Mouse (Mus musculus) lung, postnatal 0 days (tissue): ENCODE data around the gene Ciz1. TPM values are rescaled to one million over a fixed set of nuclear protein-coding genes. Genes with fewer than 3 reads are reported as not detected.

Experiments
- ATAC-seq: fragments of 200-750 bp; cut with Nextera tagmentation; 2 replicates; pipeline ENCODE4 v1.8.0; 2017; ENCODE audit warnings: moderate library complexity
- DNase-seq: peaks from one replicate; pipeline ENCODE4 v3.0.0-alpha.2; 2016; ENCODE audit warnings: low spot score
- H3K27ac ChIP-seq: fragments of 300-500 bp; sonication (generic); 2 replicates; pipeline ENCODE4 v1.5.1; 2014; ENCODE audit warnings: antibody characterized with exemption, mild to moderate bottlenecking, low read length, mixed read lengths
- H3K27me3 ChIP-seq: fragments of 300-500 bp; sonication (generic); replicated peaks from 2 replicates; pipeline ENCODE4 v1.6.1; 2014; ENCODE audit warnings: low read length, mixed read lengths; ENCODE audit not compliant: insufficient read depth
- H3K36me3 ChIP-seq: fragments of 300-500 bp; sonication (generic); 2 replicates; pipeline ENCODE4 v1.6.1; 2014; ENCODE audit warnings: low read length, mixed read lengths; ENCODE audit not compliant: insufficient read depth
- H3K4me1 ChIP-seq: fragments of 300-500 bp; sonication (generic); 2 replicates; pipeline ENCODE4 v1.6.1; 2014; ENCODE audit warnings: antibody characterized with exemption, low read depth, low read length, mixed read lengths; ENCODE audit not compliant: insufficient read depth
- H3K4me2 ChIP-seq: fragments of 300-500 bp; sonication (generic); replicated peaks from 2 replicates; pipeline ENCODE4 v1.6.1; 2014; ENCODE audit warnings: low read depth, mild to moderate bottlenecking, low read length, moderate library complexity, mixed read lengths
- H3K4me3 ChIP-seq: fragments of 300-500 bp; sonication (generic); 2 replicates; pipeline ENCODE4 v1.5.1; 2014; ENCODE audit warnings: low read depth, low read length
- H3K9ac ChIP-seq: fragments of 300-500 bp; sonication (generic); replicated peaks from 2 replicates; pipeline ENCODE4 v1.6.1; 2014; ENCODE audit warnings: low read depth, mild to moderate bottlenecking
- H3K9me3 ChIP-seq: fragments of 300-500 bp; sonication (generic); 2 replicates; pipeline ENCODE4 v1.6.1; 2016; ENCODE audit warnings: low read length, mixed read lengths
- CTCF ChIP-seq: IDR thresholded peaks from 2 replicates; pipeline ENCODE4 v1.5.1; 2016; ENCODE audit warnings: antibody characterized with exemption, mild to moderate bottlenecking
- EP300 ChIP-seq: IDR thresholded peaks from 2 replicates; pipeline ENCODE4 v1.6.1; 2016; ENCODE audit warnings: antibody characterized with exemption, mild to moderate bottlenecking, control low read depth
- WGBS: fragments of 180-500 bp; shearing (Covaris S2); extraction: QIAGEN DNeasy Blood & Tissue Kit; methylation state at CpG from one replicate; pipeline ENCODE4 v1.1.7; 2014; 5-methylcytosine and 5-hydroxymethylcytosine counted together
- polyA plus RNA-seq: library from polyadenylated mRNA; unstranded; fragments of >200 nt; fragmentation: Nextera tagmentation; extraction: Ambion mirVana; gene quantifications from 2 replicates; pipeline ENCODE4 v1.2.1, GENCODE M21; 2015

Gene Ciz1
- polyA plus RNA-seq, 1 experiment from 2014 or later, result 20.1 TPM

- Histone ChIP-seq H3K9me3 (no peaks in the 10 kb centered on the region), H3K4me1 (no peaks in the 10 kb centered on the region), H3K9ac (no peak overlapping the region), H3K36me3 (no peaks in the 10 kb centered on the region), H3K27me3 (0 out of 2 replicates have a peak, but pooled peaks cover 4% of the 10 kb centered on the region), H3K4me3 (no peak overlapping the region), H3K4me2 (no peak overlapping the region; the same call in 1 of the 2 replicates), H3K27ac (no peak overlapping the region)
- WGBS, result 51% methylated on average over 9 of the region's 9 CpGs
- DNase-seq (no peak), ATAC-seq (no peak)
- TF ChIP-seq EP300 (no peak), CTCF (no peak)
Measured at GRCm38 (mm10) chr2:32351471-32351961, 611 bp upstream of the Ciz1 start.

- Histone ChIP-seq H3K9ac (peak within 1 kb of the TSS; percentile 27; the same call in 1 of the 2 replicates), H3K4me2 (peak within 1 kb of the TSS; percentile 85), H3K27ac (no peak within 1 kb of the TSS), H3K4me3 (peak within 1 kb of the TSS; percentile 52), H3K36me3 (no peaks in the 10 kb centered on the region), H3K27me3 (0 out of 2 replicates have a peak, but pooled peaks cover 4% of the 10 kb centered on the region), H3K9me3 (no peaks in the 10 kb centered on the region), H3K4me1 (no peaks in the 10 kb centered on the region)
- DNase-seq (peak; percentile 88), ATAC-seq (peak; percentile 90)
- TF ChIP-seq CTCF, result peak; percentile 97
- TF ChIP-seq EP300, result no peak
- WGBS, result 3% methylated on average over 61 of the region's 63 CpGs
Measured at GRCm38 (mm10) chr2:32353007-32353542, 948 bp downstream of the Ciz1 start, which contains the start of gene Dnm1. Gene Dnm1, minus strand, starts transcription at chr2:32353338.

GRCm38 (mm10) chr2:32353836-32354235 is 1.7 kb downstream of the Ciz1 start:
- H3K4me3 ChIP-seq, result no peak overlapping the region
- ATAC-seq (no peak), DNase-seq (no peak)
- H3K9ac ChIP-seq, result no peak overlapping the region
- H3K4me1 ChIP-seq, result no peaks in the 10 kb centered on the region
- 0 out of 2 replicates have a peak, but pooled peaks cover 4% of the 10 kb centered on the region for H3K27me3 ChIP-seq
- H3K9me3 ChIP-seq, result no peaks in the 10 kb centered on the region
- H3K27ac ChIP-seq, result no peak overlapping the region
- TF ChIP-seq CTCF, result no peak
- no peak for TF ChIP-seq EP300
- WGBS, result 42% methylated on average over 6 of the region's 6 CpGs
- no peak overlapping the region for H3K4me2 ChIP-seq
- H3K36me3 ChIP-seq, result no peaks in the 10 kb centered on the region

GRCm38 (mm10) chr2:32354336-32354895 is 2.3 kb downstream of the Ciz1 start:
- H3K4me2 ChIP-seq, result no peak overlapping the region
- H3K9ac ChIP-seq, result no peak overlapping the region
- no peak overlapping the region for H3K4me3 ChIP-seq
- ATAC-seq (no peak), DNase-seq (no peak)
- no peaks in the 10 kb centered on the region for H3K9me3 ChIP-seq
- no peak overlapping the region for H3K27ac ChIP-seq
- H3K4me1 ChIP-seq, result no peaks in the 10 kb centered on the region
- WGBS, result 62% methylated on average over 3 of the region's 3 CpGs
- 0 out of 2 replicates have a peak, but pooled peaks cover 4% of the 10 kb centered on the region for H3K27me3 ChIP-seq
- no peaks in the 10 kb centered on the region for H3K36me3 ChIP-seq
- no peak for TF ChIP-seq EP300
- TF ChIP-seq CTCF, result no peak

- H3K9me3 ChIP-seq, result no peaks in the 10 kb centered on the region
- 51% methylated on average over 10 of the region's 10 CpGs for WGBS
- H3K27ac ChIP-seq, result no peak overlapping the region
- H3K36me3 ChIP-seq, result no peaks in the 10 kb centered on the region
- H3K4me1 ChIP-seq, result no peaks in the 10 kb centered on the region
- no peak for DNase-seq
- H3K4me2 ChIP-seq, result no peak overlapping the region
- TF ChIP-seq EP300, result no peak
- TF ChIP-seq CTCF, result no peak
- ATAC-seq, result no peak
- H3K9ac ChIP-seq, result no peak overlapping the region
- H3K27me3 ChIP-seq, result 0 out of 2 replicates have a peak, but pooled peaks cover 4% of the 10 kb centered on the region
- H3K4me3 ChIP-seq, result no peak overlapping the region
Measured at GRCm38 (mm10) chr2:32356216-32356615, 4.1 kb downstream of the Ciz1 start.

- no peak for DNase-seq
- H3K4me2 ChIP-seq, result no peak overlapping the region
- H3K27ac ChIP-seq, result no peak overlapping the region
- 60% methylated on average over 3 of the region's 3 CpGs for WGBS
- no peaks in the 10 kb centered on the region for H3K27me3 ChIP-seq
- TF ChIP-seq CTCF (no peak), EP300 (no peak)
- H3K4me3 ChIP-seq, result no peak overlapping the region
- no peak for ATAC-seq
- H3K9me3 ChIP-seq, result no peaks in the 10 kb centered on the region
- no peaks in the 10 kb centered on the region for H3K4me1 ChIP-seq
- no peaks in the 10 kb centered on the region for H3K36me3 ChIP-seq
- H3K9ac ChIP-seq, result no peak overlapping the region
Measured at GRCm38 (mm10) chr2:32357710-32358109, 5.6 kb downstream of the Ciz1 start.
